Mouse (Mus musculus) CH12.LX (cell line): ENCODE measurements around the gene Prg4. TPM values are rescaled to one million over a fixed set of nuclear protein-coding genes. Genes with fewer than 3 reads are reported as not detected.

Experiments
- DNase-seq: peaks from one replicate; pipeline ENCODE4 v3.0.0-alpha.2; 2013; ENCODE audit errors: extremely low read depth
- H3K27ac ChIP-seq: 2 replicates; pipeline ENCODE4 v1.5.1; 2012; ENCODE audit warnings: low read depth, mild to moderate bottlenecking, control low read depth, moderate library complexity; ENCODE audit not compliant: insufficient read depth
- H3K27me3 ChIP-seq: replicated peaks from 2 replicates; pipeline ENCODE3; 2012; ENCODE audit warnings: inconsistent platforms
- H3K36me3 ChIP-seq, 2 experiments: replicated peaks in 1 of 2; 2 replicates each; pipeline versions ENCODE3 to v1.6.1; 2012; ENCODE audit warnings: inconsistent platforms in 1 of 2, low read length in 1 of 2, mild to moderate bottlenecking in 1 of 2, mixed read lengths in 1 of 2, moderate library complexity in 1 of 2; ENCODE audit not compliant: control insufficient read depth in 1 of 2, insufficient read depth in 1 of 2
- H3K4me1 ChIP-seq, 2 experiments: 2 replicates each; pipeline ENCODE4 v1.6.1; 2012; ENCODE audit warnings: inconsistent platforms in 1 of 2, moderate library complexity in 1 of 2; ENCODE audit not compliant: insufficient read depth in 2 of 2, control insufficient read depth in 1 of 2
- H3K4me2 ChIP-seq: 2 replicates; pipeline ENCODE4 v1.6.1; 2012; ENCODE audit warnings: low read depth, mild to moderate bottlenecking, control low read depth; ENCODE audit not compliant: poor library complexity, insufficient read depth, severe bottlenecking
- H3K4me3 ChIP-seq, 3 experiments: fragments of 150-350 bp in 1 of 3; sonication (generic) in 1 of 3; replicated peaks in 1 of 3; 2 replicates each; pipeline versions ENCODE3 to v1.5.1; 2011 to 2012; ENCODE audit warnings: low read depth in 2 of 3, low read length in 2 of 3, mild to moderate bottlenecking in 2 of 3, moderate library complexity in 2 of 3, control low read depth in 1 of 3, improper control_type of control experiment in 1 of 3, inconsistent platforms in 1 of 3, mixed read lengths in 1 of 3; ENCODE audit not compliant: poor library complexity in 1 of 3
- H3K79me2 ChIP-seq: replicated peaks from 2 replicates; pipeline ENCODE4 v1.6.1; 2012; ENCODE audit warnings: mild to moderate bottlenecking, moderate library complexity; ENCODE audit not compliant: control insufficient read depth, poor library complexity, insufficient read depth, severe bottlenecking; ENCODE audit errors: extremely low read depth
- H3K9ac ChIP-seq: 2 replicates; pipeline ENCODE4 v1.6.1; 2012; ENCODE audit warnings: low read depth, mild to moderate bottlenecking, control low read depth, moderate library complexity; ENCODE audit not compliant: insufficient read depth
- H3K9me3 ChIP-seq: replicated peaks from 2 replicates; pipeline ENCODE3; 2012; ENCODE audit warnings: low read length, inconsistent platforms, mixed read lengths
- CHD2 ChIP-seq: IDR thresholded peaks from 2 replicates; pipeline ENCODE4 v1.6.1; 2011; ENCODE audit warnings: low read length, improper control_type of control experiment
- CTCF ChIP-seq, 2 experiments: IDR thresholded peaks in 1 of 2; conservative IDR thresholded peaks in 1 of 2; 2 replicates each; pipeline ENCODE4 v1.5.1; 2011 to 2012; ENCODE audit warnings: low read depth in 2 of 2, low read length in 2 of 2, improper control_type of control experiment in 1 of 2, inconsistent platforms in 1 of 2, mild to moderate bottlenecking in 1 of 2, moderate library complexity in 1 of 2
- E2F4 ChIP-seq: IDR thresholded peaks from 2 replicates; pipeline ENCODE4 v1.6.1; 2011; ENCODE audit warnings: low read depth, low read length, improper control_type of control experiment; ENCODE audit not compliant: insufficient replicate concordance
- EP300 ChIP-seq: IDR thresholded peaks from 2 replicates; pipeline ENCODE4 v1.6.1; 2011; ENCODE audit warnings: low read length, improper control_type of control experiment
- JUND ChIP-seq: conservative IDR thresholded peaks from 2 replicates; pipeline ENCODE4 v1.6.1; 2011; ENCODE audit warnings: low read depth, low read length, improper control_type of control experiment
- KAT2A ChIP-seq: IDR thresholded peaks from 2 replicates; pipeline ENCODE4 v1.6.1; 2012; ENCODE audit warnings: low read length, improper control_type of control experiment, inconsistent platforms; ENCODE audit not compliant: insufficient replicate concordance
- MAFK ChIP-seq: IDR thresholded peaks from 2 replicates; pipeline ENCODE4 v1.6.1; 2011; ENCODE audit warnings: low read length, improper control_type of control experiment; ENCODE audit not compliant: insufficient replicate concordance
- MAX ChIP-seq: IDR thresholded peaks from 2 replicates; pipeline ENCODE4 v1.6.1; 2011; ENCODE audit warnings: low read length, improper control_type of control experiment
- NELFE ChIP-seq: IDR thresholded peaks from 2 replicates; pipeline ENCODE4 v1.6.1; 2011; ENCODE audit warnings: low read depth, low read length, improper control_type of control experiment
- POLR2A ChIP-seq: IDR thresholded peaks from 2 replicates; pipeline ENCODE4 v1.6.1; 2011; ENCODE audit warnings: low read depth, mild to moderate bottlenecking, improper control_type of control experiment, low read length
- POLR2AphosphoS2 ChIP-seq: IDR thresholded peaks from 2 replicates; pipeline ENCODE4 v1.6.1; 2011; ENCODE audit warnings: low read depth, low read length, improper control_type of control experiment
- RAD21 ChIP-seq: IDR thresholded peaks from 2 replicates; pipeline ENCODE4 v1.6.1; 2011; ENCODE audit warnings: low read depth, mild to moderate bottlenecking, low read length, improper control_type of control experiment, moderate library complexity
- RCOR1 ChIP-seq: conservative IDR thresholded peaks from 2 replicates; pipeline ENCODE4 v1.6.1; 2012; ENCODE audit warnings: low read depth, mild to moderate bottlenecking, inconsistent platforms, low read length, improper control_type of control experiment
- SIN3A ChIP-seq: IDR thresholded peaks from 2 replicates; pipeline ENCODE4 v1.6.1; 2012; ENCODE audit warnings: low read length, improper control_type of control experiment, inconsistent platforms
- TBP ChIP-seq: conservative IDR thresholded peaks from 2 replicates; pipeline ENCODE4 v1.6.1; 2011; ENCODE audit warnings: low read depth, low read length, improper control_type of control experiment
- UBTF ChIP-seq: IDR thresholded peaks from 2 replicates; pipeline ENCODE4 v1.6.1; 2012; ENCODE audit warnings: low read depth, mild to moderate bottlenecking, inconsistent platforms, low read length, improper control_type of control experiment, moderate library complexity
- USF1 ChIP-seq: IDR thresholded peaks from 2 replicates; pipeline ENCODE4 v1.6.1; 2014; ENCODE audit warnings: low read depth, mild to moderate bottlenecking, inconsistent platforms, low read length, improper control_type of control experiment
- ZC3H11A ChIP-seq: IDR thresholded peaks from 2 replicates; pipeline ENCODE4 v1.6.1; 2012; ENCODE audit warnings: low read depth, mild to moderate bottlenecking, inconsistent platforms, low read length, improper control_type of control experiment
- ZNF384 ChIP-seq: IDR thresholded peaks from 2 replicates; pipeline ENCODE4 v1.6.1; 2012; ENCODE audit warnings: low read depth, low read length, improper control_type of control experiment, inconsistent platforms
- dilution Hi-C: fragments of 300-500 bp; cut with MboI; formaldehyde crosslinking; loops from 2 replicates; pipeline ENCODE4 v1.14.3; 2020; ENCODE audit warnings: low sequenced_read_pairs; ENCODE audit not compliant: extremely low pct_unique_long_range_greater_than_20kb, extremely low pct_ligation_motif_present
- in situ Hi-C: fragments of 300-500 bp; cut with MboI; formaldehyde crosslinking; loops from 3 replicates; pipeline ENCODE4 v1.14.3; 2019; ENCODE audit warnings: low sequenced_read_pairs, low pct_ligation_motif_present, low pct_unique_long_range_greater_than_20kb, mixed read lengths
- polyA plus RNA-seq: library from polyadenylated mRNA; unstranded; fragments of >175 nt; gene quantifications from 2 replicates; pipeline ENCODE4 v1.2.1, GENCODE M21; 2012; ENCODE audit warnings: low read depth; ENCODE audit not compliant: insufficient read length
- total RNA-seq, 2 experiments: library from RNA; depleted of rRNA; stranded (reverse); fragments of 300-350 nt in 1 of 2; fragments of >200 nt in 1 of 2; gene quantifications; 2 replicates each; pipeline ENCODE4 v1.2.3; 2012 to 2014

Gene Prg4
- total and polyA plus RNA-seq, 3 experiments: 0.08 to 0.30 TPM; not detected in 1

GRCm38 (mm10) chr1:150426216-150426615 lies 39.7 kb downstream of the Prg4 start:
- no peaks in the 10 kb centered on the region for H3K27me3 ChIP-seq
- TF ChIP-seq EP300 (no peak), CTCF (conservative IDR thresholded peaks at IDR 0.05 in 1 of 2, IDR thresholded peaks at IDR 0.05 in 1 of 2; ENCODE audit: low read depth in 2 of 2, low read length in 2 of 2) (peak in 1 of 2 experiments; percentile 6; a peak in 1 of 4 replicates)
- TF ChIP-seq, all 38 proteins: peak for 1
- no peak overlapping the region for H3K4me2 ChIP-seq
- no peak overlapping the region for H3K27ac ChIP-seq
- in situ Hi-C loops (no loop called here), dilution Hi-C loops (no loop called here)
- H3K9ac ChIP-seq: no peak overlapping the region
- peak; percentile 19 for DNase-seq
- H3K9me3 ChIP-seq: no peaks in the 10 kb centered on the region
- H3K79me2 ChIP-seq: no peaks in the 10 kb centered on the region
- no peak overlapping the region for H3K4me3 ChIP-seq
- H3K4me1 ChIP-seq: peaks cover 0 to 15% of the 10 kb centered on the region in 2 experiments; a peak in 2 of 4 replicates
- peaks cover 63 to 92% of the 10 kb centered on the region in 2 experiments for H3K36me3 ChIP-seq

- in situ Hi-C loops: no loop called here
These were observed 40.3 kb downstream of the Prg4 start for GRCm38 (mm10) chr1:150425665-150426064.

GRCm38 (mm10) chr1:150418426-150418825 lies 47.5 kb downstream of the Prg4 start:
- H3K36me3 ChIP-seq: peaks cover 50 to 91% of the 10 kb centered on the region in 2 experiments
- no peaks in the 10 kb centered on the region for H3K4me1 ChIP-seq
- dilution Hi-C loops (no loop called here), in situ Hi-C loops (no loop called here)
- no peak overlapping the region for H3K9ac ChIP-seq
- no peaks in the 10 kb centered on the region for H3K9me3 ChIP-seq
- H3K27me3 ChIP-seq: no peaks in the 10 kb centered on the region
- no peak for DNase-seq
- H3K79me2 ChIP-seq: 0 out of 2 replicates have a peak, but pooled peaks cover 2% of the 10 kb centered on the region
- H3K27ac ChIP-seq: no peak overlapping the region
- H3K4me3 ChIP-seq: no peak overlapping the region
- H3K4me2 ChIP-seq: no peak overlapping the region
- TF ChIP-seq CHD2: no peak
- TF ChIP-seq TBP: no peak
- TF ChIP-seq SIN3A: no peak
- TF ChIP-seq MAX: no peak
- no peak for TF ChIP-seq JUND
- TF ChIP-seq POLR2A: no peak

More at GRCm38 (mm10) chr1:150425665-150426064, 40.3 kb downstream of the Prg4 start:
- H3K4me3 ChIP-seq: no peak overlapping the region
- no peaks in the 10 kb centered on the region for H3K79me2 ChIP-seq
- H3K27ac ChIP-seq: no peak overlapping the region
- peaks cover 61 to 91% of the 10 kb centered on the region in 2 experiments for H3K36me3 ChIP-seq
- no peak overlapping the region for H3K9ac ChIP-seq
- TF ChIP-seq JUND: no peak
- no peak for TF ChIP-seq RAD21
- no peak for TF ChIP-seq E2F4
- no peak for TF ChIP-seq ZC3H11A
- TF ChIP-seq KAT2A: no peak
- TF ChIP-seq UBTF: no peak
- TF ChIP-seq USF1: no peak
- no peak for TF ChIP-seq EP300
- TF ChIP-seq NELFE: no peak
- no peak for TF ChIP-seq RCOR1
- no peak for TF ChIP-seq POLR2AphosphoS2
- no peak for TF ChIP-seq POLR2A
- no peak for TF ChIP-seq ZNF384
- no peak for TF ChIP-seq MAFK
- no peak for TF ChIP-seq MAX
- H3K4me1 ChIP-seq: peaks cover 0 to 15% of the 10 kb centered on the region in 2 experiments; a peak in 2 of 4 replicates
- peak; percentile 6 for DNase-seq
- H3K9me3 ChIP-seq: no peaks in the 10 kb centered on the region
- H3K4me2 ChIP-seq: no peak overlapping the region
- H3K27me3 ChIP-seq: no peaks in the 10 kb centered on the region
- dilution Hi-C loops: no loop called here
